ENCODE assay signal across 8 mouse cellular contexts in genomic region chr17:26945824-26946495, GRCm38 (mm10). TPM values are rescaled to one million over a fixed set of nuclear protein-coding genes. Genes with fewer than 3 reads are reported as not detected.
DNase-seq lines count a peak whose midpoint lies in the region; ATAC-seq lines count a peak whose summit lies in the region.

No protein-coding gene starts in this region.

- peaks cover 6% of the 10 kb centered on the region; the same call in 1 of the 2 replicates for H3K36me3 ChIP-seq in limb, embryonic 12.5 days

- peak overlapping the region; percentile 82 for H3K4me2 ChIP-seq in limb, embryonic 12.5 days

- WGBS in limb, embryonic 12.5 days: 23% methylated on average over 13 of the region's 13 CpGs

- DNase-seq in cerebellum, adult 9-11 months: peak; percentile 50
- no peak for DNase-seq in cerebellum, postnatal 4 days (ENCODE audit: low spot score in 2 of 2)
- DNase-seq in right cerebral cortex, adult 2 months (ENCODE audit: low spot score in 2 of 2): peak; percentile 58 to 63
- DNase-seq in right cerebral cortex, postnatal 25 days: no peak
- peak; percentile 10 for DNase-seq in right cerebral cortex, postnatal 4 days
- DNase-seq in thymus, postnatal 36 days: no peak
- DNase-seq in cerebellum, postnatal 25 days: no peak

- peaks cover 68% of the 10 kb centered on the region for H3K4me1 ChIP-seq in limb, embryonic 12.5 days (replicated peaks)

- H3K9me3 ChIP-seq in limb, embryonic 12.5 days: no peaks in the 10 kb centered on the region

- ATAC-seq in limb, embryonic 12.5 days (ENCODE audit: insufficient number of reproducible peaks, insufficient read depth, low FRiP score, low TSS enrichment, low read depth): no peak

- H3K27ac ChIP-seq in limb, embryonic 12.5 days: peak overlapping the region; percentile 74

- H3K4me3 ChIP-seq in limb, embryonic 12.5 days (replicated peaks): peak overlapping the region; percentile 49

- peak overlapping the region; percentile 70 for H3K9ac ChIP-seq in limb, embryonic 12.5 days (replicated peaks)

- H3K27me3 ChIP-seq in limb, embryonic 12.5 days: no peaks in the 10 kb centered on the region

RNA-seq across cellular contexts. Expression of gene Syngap1, which starts 4.9 kb away (rescaled TPM):
- 3.4 and 4.0 TPM in 2 replicates for polyA plus RNA-seq in limb, embryonic 12.5 days (2016; fragmentation: Nextera tagmentation; extraction: Ambion mirVana)

RNA-seq across cellular contexts. Expression of gene Cuta, which starts 6.6 kb away (rescaled TPM):
- 173 and 188 TPM in 2 replicates for polyA plus RNA-seq in limb, embryonic 12.5 days (2016; fragmentation: Nextera tagmentation; extraction: Ambion mirVana)

RNA-seq across cellular contexts. Expression of gene Phf1, which starts 13.1 kb away (rescaled TPM):
- polyA plus RNA-seq in limb, embryonic 12.5 days (2016; fragmentation: Nextera tagmentation; extraction: Ambion mirVana): 10.7 and 12.5 TPM in 2 replicates

RNA-seq across cellular contexts. Expression of gene Zbtb9, which starts 27.0 kb away (rescaled TPM):
- polyA plus RNA-seq in limb, embryonic 12.5 days (2016; fragmentation: Nextera tagmentation; extraction: Ambion mirVana): 15.8 and 17.8 TPM in 2 replicates

RNA-seq across cellular contexts. Expression of gene Kifc5b, which starts 29.1 kb away (rescaled TPM):
- 9.5 and 10.5 TPM in 2 replicates for polyA plus RNA-seq in limb, embryonic 12.5 days (2016; fragmentation: Nextera tagmentation; extraction: Ambion mirVana)

Comparison
In these comparisons a context has a peak if more than half of its experiments do, and no peak if none do; other contexts are left out.
1. DNase-seq: peak in cerebellum, adult 9-11 months (single experiment), right cerebral cortex, adult 2 months (2 of 2) and right cerebral cortex, postnatal 4 days (single experiment); none in cerebellum, postnatal 4 days (0 of 2), right cerebral cortex, postnatal 25 days (single experiment), thymus, postnatal 36 days (0 of 2) and cerebellum, postnatal 25 days (0 of 2).